Mouse (Mus musculus) liver, adult 2 months (tissue): ENCODE results near the gene Pgap3.

Experiments used
- CTCF ChIP-seq: fragments of 200-500 bp; IDR thresholded peaks from 2 replicates; pipeline ENCODE4 v1.5.1; 2011; ENCODE audit warnings: low read depth, low read length, control low read depth
- POLR2A ChIP-seq: fragments of 200-500 bp; IDR thresholded peaks from 2 replicates; pipeline ENCODE4 v1.6.1; 2011; ENCODE audit warnings: low read length, control low read depth; ENCODE audit not compliant: insufficient read depth; ENCODE audit errors: extremely low read depth

DNA sequence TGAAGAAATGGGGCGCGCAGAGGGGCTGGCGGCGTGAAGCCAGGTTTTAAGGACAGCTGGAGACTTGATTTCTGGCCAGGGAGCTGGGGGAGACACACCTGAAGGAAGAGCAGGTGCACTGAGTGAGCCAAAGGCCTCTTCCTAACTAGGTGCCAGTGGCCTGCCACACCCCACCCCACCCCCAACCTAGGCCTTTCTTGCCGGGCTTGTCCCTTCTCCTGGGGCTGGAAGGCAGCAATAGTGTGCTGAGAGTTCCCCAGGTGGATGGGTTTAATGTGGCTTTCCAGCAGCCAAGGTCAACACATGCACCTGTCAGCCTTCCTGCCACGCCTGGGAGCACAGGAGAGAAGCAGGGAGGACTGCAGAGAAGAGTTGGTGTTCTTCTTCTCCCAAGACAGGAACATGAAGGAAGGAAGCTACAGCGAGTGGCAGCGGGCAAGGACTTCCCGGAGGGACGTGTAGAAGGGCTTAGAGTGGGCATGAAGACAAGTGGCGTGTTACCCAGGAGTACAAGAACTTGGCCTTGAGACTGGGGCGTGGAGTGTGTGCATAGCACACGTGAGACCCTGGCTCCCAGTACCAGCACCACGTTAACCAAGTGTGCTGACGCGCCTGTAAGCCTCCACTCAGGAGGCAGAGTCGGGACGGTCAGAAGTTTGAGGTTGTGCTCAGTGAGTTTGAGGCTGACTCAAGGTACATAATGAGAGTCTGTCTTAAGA is 47.9 kb downstream of the Pgap3 start:
- TF ChIP-seq CTCF = no peak
- no peak for TF ChIP-seq POLR2A
